9 mouse cellular contexts compared by ENCODE assay signal in genomic region chr2:93190771-93191487, GRCm38 (mm10). TPM values are rescaled to one million over a fixed set of nuclear protein-coding genes. Genes with fewer than 3 reads are reported as not detected.
DNase-seq lines count a peak whose midpoint lies in the region; ATAC-seq lines count a peak whose summit lies in the region.
"Had no signal": no experiment of that assay in that cellular context is flagged by ENCODE, and none has a peak within 500 bp of the region (broad histone marks: within the 10 kb centered on the region; RNA-seq: fewer than 3 reads in every experiment).

No protein-coding gene starts in this region.

- WGBS in kidney, embryonic 16.5 days: 21% methylated on average over 9 of the region's 9 CpGs
- WGBS in forebrain, embryonic 15.5 days: 20% methylated on average over 9 of the region's 9 CpGs
- WGBS in neural tube, embryonic 11.5 days: 4% methylated on average over 9 of the region's 9 CpGs

- no peaks in the 10 kb centered on the region for H3K9me3 ChIP-seq in kidney, embryonic 16.5 days (ENCODE audit: low read length)
- H3K9me3 ChIP-seq in forebrain, embryonic 15.5 days: no peaks in the 10 kb centered on the region
- no peaks in the 10 kb centered on the region for H3K9me3 ChIP-seq in neural tube, embryonic 11.5 days (ENCODE audit: control insufficient read depth, low read length)

- peaks cover 55% of the 10 kb centered on the region for H3K4me1 ChIP-seq in kidney, embryonic 16.5 days (ENCODE audit: insufficient read depth, low read length)
- H3K4me1 ChIP-seq in forebrain, embryonic 15.5 days: peaks cover 72% of the 10 kb centered on the region
- peaks cover 61% of the 10 kb centered on the region for H3K4me1 ChIP-seq in neural tube, embryonic 11.5 days (ENCODE audit: control insufficient read depth, insufficient read depth, low read length)

- no peaks in the 10 kb centered on the region for H3K36me3 ChIP-seq in kidney, embryonic 16.5 days (ENCODE audit: insufficient read depth, low read length)
- no peaks in the 10 kb centered on the region for H3K36me3 ChIP-seq in forebrain, embryonic 15.5 days
- H3K36me3 ChIP-seq in neural tube, embryonic 11.5 days (ENCODE audit: control insufficient read depth, insufficient read depth, low read length): no peaks in the 10 kb centered on the region

- no peak overlapping the region for H3K4me2 ChIP-seq in kidney, embryonic 16.5 days (replicated peaks; ENCODE audit: low read depth, low read length)
- peak overlapping the region; percentile 70 for H3K4me2 ChIP-seq in forebrain, embryonic 15.5 days (replicated peaks)
- H3K4me2 ChIP-seq in neural tube, embryonic 11.5 days (ENCODE audit: low read depth): peak overlapping the region; percentile 77

- DNase-seq in kidney, adult 18-20 months: no peak
- peak; percentile 39 for DNase-seq in ZHBTc4 (ENCODE audit: low read depth, low spot score)
- DNase-seq in neural tube, embryonic 11.5 days (ENCODE audit: low spot score): peak; percentile 63
- no peak for DNase-seq in right cerebral cortex, postnatal 4 days
- no peak for DNase-seq in left cerebral cortex, postnatal 4 days

- H3K9ac ChIP-seq in kidney, embryonic 16.5 days (replicated peaks; ENCODE audit: low read length): 0 out of 2 replicates have a peak overlapping the region, but pooled peaks have one; percentile 36
- peak overlapping the region; percentile 25 for H3K9ac ChIP-seq in forebrain, embryonic 15.5 days (replicated peaks)
- peak overlapping the region; percentile 46 for H3K9ac ChIP-seq in neural tube, embryonic 11.5 days (ENCODE audit: low read length)
- H3K9ac ChIP-seq: liver, embryonic 14.5 days had no signal

- ATAC-seq in kidney, embryonic 16.5 days (ENCODE audit: low FRiP score, low TSS enrichment): no peak
- no peak for ATAC-seq in forebrain, embryonic 15.5 days (replicated peaks)
- ATAC-seq in neural tube, embryonic 11.5 days (ENCODE audit: insufficient read depth, low FRiP score, low TSS enrichment): no peak
- no peak for ATAC-seq in erythroid progenitor cell, adult 5-6 weeks (replicated peaks; ENCODE audit: low FRiP score, poor library complexity, severe bottlenecking)

- H3K27me3 ChIP-seq in kidney, embryonic 16.5 days (ENCODE audit: insufficient read depth, low read length): peaks cover 7% of the 10 kb centered on the region; the same call in 1 of the 2 replicates
- no peaks in the 10 kb centered on the region for H3K27me3 ChIP-seq in forebrain, embryonic 15.5 days
- no peaks in the 10 kb centered on the region for H3K27me3 ChIP-seq in neural tube, embryonic 11.5 days (ENCODE audit: control insufficient read depth, insufficient read depth, low read length)

- H3K27ac ChIP-seq in kidney, embryonic 16.5 days (ENCODE audit: low read length): no peak overlapping the region
- 0 out of 2 replicates have a peak overlapping the region, but pooled peaks have one; percentile 9 for H3K27ac ChIP-seq in forebrain, embryonic 15.5 days (replicated peaks)
- H3K27ac ChIP-seq in neural tube, embryonic 11.5 days (ENCODE audit: low read depth, low read length): peak overlapping the region; percentile 78
- H3K27ac ChIP-seq: liver, embryonic 14.5 days had no signal

- intact Hi-C loops in left cerebral cortex, postnatal 4 days (cut with DNase I): no loop called here

- H3K4me3 ChIP-seq in kidney, embryonic 16.5 days (ENCODE audit: low read length): no peak overlapping the region
- no peak overlapping the region for H3K4me3 ChIP-seq in forebrain, embryonic 15.5 days
- H3K4me3 ChIP-seq in neural tube, embryonic 11.5 days (ENCODE audit: low read depth, low read length): peak overlapping the region; percentile 19

RNA-seq across cellular contexts. Expression of gene Trp53i11, which starts 3.6 kb away (rescaled TPM):
- polyA plus RNA-seq in kidney, embryonic 16.5 days (2015; fragmentation: Nextera tagmentation; extraction: Ambion mirVana): 36.5 and 48.8 TPM in 2 replicates
- polyA plus RNA-seq in forebrain, embryonic 15.5 days (2015; fragmentation: Nextera tagmentation; extraction: Ambion mirVana): 90.5 and 110 TPM in 2 replicates
- polyA plus RNA-seq in neural tube, embryonic 11.5 days (2014; fragmentation: Nextera tagmentation; extraction: Ambion mirVana): 228 and 261 TPM in 2 replicates
- 5.0 and 5.4 TPM in 2 replicates for total RNA-seq in erythroid progenitor cell, adult 5-6 weeks (2015; ENCODE audit: low replicate concordance)
- 3.4 and 7.2 TPM in 2 replicates for total RNA-seq in erythroid progenitor cell, adult 5-6 weeks (2017; ENCODE audit: low replicate concordance)
- total RNA-seq in left cerebral cortex, postnatal 4 days (2021): 10 to 100 TPM; 89.0 to 93.9 TPM

Comparison
In these comparisons a context has a peak if more than half of its experiments do, and no peak if none do; other contexts are left out.
1. DNase-seq: peak in ZHBTc4 (single experiment) and neural tube, embryonic 11.5 days (single experiment); none in kidney, adult 18-20 months (single experiment), right cerebral cortex, postnatal 4 days (single experiment) and left cerebral cortex, postnatal 4 days (single experiment).
2. Peak in every context shown above with its lines, with median percentiles within 50 percentile points of each other: H3K9ac ChIP-seq.